Comparison of ENCODE assay signal across 27 mouse cellular contexts in the genomic region with DNA sequence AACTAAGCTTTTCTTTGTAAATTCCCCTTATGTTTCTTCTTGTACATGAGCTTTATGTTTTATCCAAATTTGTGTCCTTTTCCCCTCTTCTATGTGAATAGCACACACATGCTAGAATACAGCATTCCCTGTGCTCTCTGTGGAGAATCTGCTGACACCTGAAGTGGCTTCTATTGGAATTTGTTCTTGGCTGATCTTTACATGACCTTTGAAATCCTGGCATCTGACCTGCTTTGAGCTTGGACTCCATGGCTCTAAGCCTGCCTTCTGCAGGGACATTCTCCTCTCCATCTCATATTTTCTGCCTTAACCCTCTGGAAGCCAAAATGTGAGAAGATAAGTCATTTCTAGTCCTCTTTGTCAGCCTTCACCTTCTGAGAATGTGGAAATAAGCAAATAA.
DNase-seq lines count a peak whose midpoint lies in the region; ATAC-seq and TF ChIP-seq lines count a peak whose summit lies in the region.
"Had no signal": no experiment of that assay in that cellular context is flagged by ENCODE, and none has a peak within 500 bp of the region (broad histone marks: within the 10 kb centered on the region; RNA-seq: fewer than 3 reads in every experiment).

No protein-coding gene starts in this region.

- ATAC-seq in kidney, embryonic 16.5 days (ENCODE audit: low FRiP score, low TSS enrichment): no peak
- ATAC-seq in kidney, postnatal 0 days (replicated peaks; ENCODE audit: low FRiP score, low read depth): peak; percentile 71; the same call in 1 of the 2 replicates
- no peak for ATAC-seq in midbrain, postnatal 0 days (ENCODE audit: low FRiP score)
- ATAC-seq: forebrain, embryonic 15.5 days; hindbrain, embryonic 16.5 days; midbrain, embryonic 13.5 days had no signal

- no peak overlapping the region for H3K9ac ChIP-seq in kidney, embryonic 16.5 days (replicated peaks; ENCODE audit: low read length)
- H3K9ac ChIP-seq in kidney, postnatal 0 days (ENCODE audit: low read depth, low read length): no peak overlapping the region
- no peak overlapping the region for H3K9ac ChIP-seq in midbrain, postnatal 0 days (replicated peaks; ENCODE audit: low read length, poor library complexity, severe bottlenecking)
- H3K9ac ChIP-seq: embryonic facial prominence, embryonic 13.5 days; forebrain, embryonic 15.5 days; heart, embryonic 13.5 days; limb, embryonic 12.5 days; midbrain, embryonic 13.5 days; stomach, embryonic 15.5 days had no signal

- peak overlapping the region; percentile 17; the same call in 1 of the 2 replicates for H3K27ac ChIP-seq in kidney, adult 2 months (ENCODE audit: insufficient read depth, low read depth, low read length)
- H3K27ac ChIP-seq in kidney, embryonic 16.5 days (ENCODE audit: low read length): no peak overlapping the region
- H3K27ac ChIP-seq in kidney, postnatal 0 days: no peak overlapping the region
- H3K27ac ChIP-seq in midbrain, postnatal 0 days (ENCODE audit: low read depth, low read length): no peak overlapping the region
- H3K27ac ChIP-seq: embryonic facial prominence, embryonic 13.5 days; forebrain, embryonic 10.5 days; forebrain, embryonic 15.5 days; heart, embryonic 13.5 days; hindbrain, embryonic 10.5 days; layer of hippocampus, adult 2 months; left cerebral cortex, adult 2 months; limb, embryonic 12.5 days; midbrain, embryonic 13.5 days; stomach, embryonic 15.5 days had no signal

- peak; percentile 7 to 16 for DNase-seq in cerebellum, postnatal 10 days
- no peak for DNase-seq in cerebellum, postnatal 36 days
- peak; percentile 93 for DNase-seq in kidney, adult 2 months
- peak; percentile 4 for DNase-seq in kidney, postnatal 0 days (ENCODE audit: low spot score)
- peak; percentile 25 for DNase-seq in skeletal muscle tissue, adult 2 months (ENCODE audit: low read depth, low spot score)
- no peak for DNase-seq in right cerebral cortex, adult 2 months (ENCODE audit: low spot score in 2 of 2)
- DNase-seq in midbrain, postnatal 0 days (ENCODE audit: low spot score): no peak
- DNase-seq: cerebellum, adult 2 months; gastrocnemius, postnatal 10 days; heart, postnatal 14 days; lung, postnatal 36 days; right cerebral cortex, postnatal 14 days had no signal

- TF ChIP-seq CTCF in kidney, adult 2 months (conservative IDR thresholded peaks at IDR 0.05; ENCODE audit: insufficient read depth, insufficient read length, low read depth, low read length): no peak
- TF ChIP-seq CTCF in kidney, postnatal 0 days (IDR thresholded peaks at IDR 0.05; ENCODE audit: low read depth): no peak
- no peak for TF ChIP-seq CTCF in midbrain, postnatal 0 days (IDR thresholded peaks at IDR 0.05)

- no peaks in the 10 kb centered on the region for H3K36me3 ChIP-seq in kidney, adult 2 months (ENCODE audit: control insufficient read depth, insufficient read depth, low read length)
- H3K36me3 ChIP-seq in kidney, embryonic 16.5 days (ENCODE audit: insufficient read depth, low read length): no peaks in the 10 kb centered on the region
- H3K36me3 ChIP-seq in kidney, postnatal 0 days (ENCODE audit: insufficient read depth, low read length): no peaks in the 10 kb centered on the region
- H3K36me3 ChIP-seq in midbrain, postnatal 0 days (ENCODE audit: insufficient read depth, low read length): no peaks in the 10 kb centered on the region
- H3K36me3 ChIP-seq: embryonic facial prominence, embryonic 13.5 days; forebrain, embryonic 10.5 days; forebrain, embryonic 15.5 days; G1E; heart, embryonic 13.5 days; hindbrain, embryonic 10.5 days; limb, embryonic 12.5 days; midbrain, embryonic 13.5 days; stomach, embryonic 15.5 days had no signal

- no peak for TF ChIP-seq POLR2A in kidney, adult 2 months (IDR thresholded peaks at IDR 0.05; ENCODE audit: low read depth, low read length)

- no peaks in the 10 kb centered on the region for H3K27me3 ChIP-seq in kidney, adult 2 months (replicated peaks; ENCODE audit: control insufficient read depth, insufficient read depth, low read length)
- no peaks in the 10 kb centered on the region for H3K27me3 ChIP-seq in kidney, embryonic 16.5 days (ENCODE audit: insufficient read depth, low read length)
- no peaks in the 10 kb centered on the region for H3K27me3 ChIP-seq in kidney, postnatal 0 days (ENCODE audit: insufficient read depth, low read length)
- H3K27me3 ChIP-seq in midbrain, postnatal 0 days (ENCODE audit: insufficient read depth, low read length): no peaks in the 10 kb centered on the region
- H3K27me3 ChIP-seq: embryonic facial prominence, embryonic 13.5 days; forebrain, embryonic 15.5 days; heart, embryonic 13.5 days; limb, embryonic 12.5 days; megakaryocyte, embryonic 14.5 days; midbrain, embryonic 13.5 days; stomach, embryonic 15.5 days had no signal

- no peaks in the 10 kb centered on the region for H3K4me1 ChIP-seq in kidney, adult 2 months (ENCODE audit: control insufficient read depth, insufficient read depth, low read length)
- no peaks in the 10 kb centered on the region for H3K4me1 ChIP-seq in kidney, embryonic 16.5 days (ENCODE audit: insufficient read depth, low read length)
- no peaks in the 10 kb centered on the region for H3K4me1 ChIP-seq in kidney, postnatal 0 days (replicated peaks; ENCODE audit: insufficient read depth, low read length)
- H3K4me1 ChIP-seq in midbrain, postnatal 0 days (ENCODE audit: insufficient read depth, low read length): no peaks in the 10 kb centered on the region
- H3K4me1 ChIP-seq: embryonic facial prominence, embryonic 13.5 days; forebrain, embryonic 10.5 days; heart, embryonic 13.5 days; hindbrain, embryonic 10.5 days; limb, embryonic 12.5 days; megakaryocyte, embryonic 14.5 days; stomach, embryonic 15.5 days had no signal

- no peaks in the 10 kb centered on the region for H3K9me3 ChIP-seq in kidney, embryonic 16.5 days (ENCODE audit: low read length)
- H3K9me3 ChIP-seq in kidney, postnatal 0 days (replicated peaks; ENCODE audit: low read length): no peaks in the 10 kb centered on the region
- H3K9me3 ChIP-seq in midbrain, postnatal 0 days (ENCODE audit: low read length): no peaks in the 10 kb centered on the region
- H3K9me3 ChIP-seq: embryonic facial prominence, embryonic 13.5 days; forebrain, embryonic 10.5 days; forebrain, embryonic 15.5 days; G1E; heart, embryonic 13.5 days; hindbrain, embryonic 10.5 days; limb, embryonic 12.5 days; megakaryocyte, embryonic 14.5 days; midbrain, embryonic 13.5 days; stomach, embryonic 15.5 days had no signal

- no peak overlapping the region for H3K4me2 ChIP-seq in kidney, embryonic 16.5 days (replicated peaks; ENCODE audit: low read depth, low read length)
- no peak overlapping the region for H3K4me2 ChIP-seq in kidney, postnatal 0 days (ENCODE audit: low read length)
- H3K4me2 ChIP-seq in midbrain, postnatal 0 days (ENCODE audit: low read depth, low read length, poor library complexity, severe bottlenecking): no peak overlapping the region
- H3K4me2 ChIP-seq: embryonic facial prominence, embryonic 13.5 days; forebrain, embryonic 15.5 days; heart, embryonic 13.5 days; limb, embryonic 12.5 days; liver, embryonic 11.5 days; midbrain, embryonic 13.5 days; stomach, embryonic 15.5 days had no signal

- no peak overlapping the region for H3K4me3 ChIP-seq in kidney, adult 2 months (ENCODE audit: insufficient read depth, low read depth, low read length)
- H3K4me3 ChIP-seq in kidney, embryonic 16.5 days (ENCODE audit: low read length): no peak overlapping the region
- H3K4me3 ChIP-seq in kidney, postnatal 0 days (replicated peaks; ENCODE audit: low read depth, low read length): no peak overlapping the region
- no peak overlapping the region for H3K4me3 ChIP-seq in midbrain, postnatal 0 days (ENCODE audit: low read depth, low read length)
- H3K4me3 ChIP-seq: embryonic facial prominence, embryonic 13.5 days; forebrain, embryonic 10.5 days; forebrain, embryonic 15.5 days; heart, embryonic 13.5 days; hindbrain, embryonic 10.5 days; layer of hippocampus, adult 2 months; left cerebral cortex, adult 2 months; limb, embryonic 12.5 days; megakaryocyte, embryonic 14.5 days; midbrain, embryonic 13.5 days; stomach, embryonic 15.5 days had no signal

Comparison
In these comparisons a context has a peak if more than half of its experiments do, and no peak if none do; other contexts are left out.
1. DNase-seq: peak in cerebellum, postnatal 10 days (2 of 2), kidney, adult 2 months (single experiment), kidney, postnatal 0 days (single experiment) and skeletal muscle tissue, adult 2 months (single experiment); none in cerebellum, postnatal 36 days (0 of 2), right cerebral cortex, adult 2 months (0 of 2) and midbrain, postnatal 0 days (single experiment).